In the genomic region with DNA sequence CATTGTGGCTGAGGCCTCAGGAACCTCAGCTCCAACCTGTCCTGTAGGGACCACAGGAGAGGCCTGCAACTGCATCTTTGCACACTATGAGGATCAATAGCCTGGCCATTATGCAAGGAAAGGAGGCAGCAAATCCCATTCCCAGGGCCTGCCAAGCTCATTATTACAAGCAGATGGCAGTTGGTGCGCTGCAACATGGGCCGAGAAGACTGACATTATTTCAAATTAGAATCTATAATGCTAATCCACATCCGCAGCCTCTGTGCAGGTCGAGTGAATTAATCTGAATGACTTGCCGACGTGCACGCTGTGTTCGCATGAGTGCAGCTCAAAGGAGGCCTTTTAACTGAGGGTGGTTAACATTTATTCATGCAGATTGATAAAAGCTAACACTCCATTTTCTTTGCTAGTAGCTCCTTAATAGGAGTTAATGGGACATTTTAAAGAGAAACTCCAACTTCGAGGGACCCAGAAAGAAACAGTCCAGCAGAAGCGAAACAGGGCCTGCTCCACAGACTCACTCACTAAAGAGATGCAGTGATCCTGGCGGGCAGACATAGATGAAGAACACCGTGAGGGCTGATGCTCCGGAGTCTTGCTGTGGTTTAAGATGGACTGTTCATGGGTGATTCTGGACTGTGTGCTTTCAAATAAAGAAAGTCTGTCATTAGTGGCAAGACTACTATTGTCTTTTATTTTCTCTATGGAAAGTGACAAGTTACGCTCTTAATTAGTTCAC, we compare ENCODE assay signal across 16 mouse cellular contexts.
DNase-seq lines count a peak whose midpoint lies in the region; ATAC-seq lines count a peak whose summit lies in the region.
"Had no signal": no experiment of that assay in that cellular context is flagged by ENCODE, and none has a peak within 500 bp of the region (broad histone marks: within the 10 kb centered on the region; RNA-seq: fewer than 3 reads in every experiment).

No protein-coding gene starts in this region.

- ATAC-seq in cerebellum, adult (ENCODE audit: insufficient number of reproducible peaks, low FRiP score, low TSS enrichment) = no peak
- no peak; the same call in 1 of the 2 replicates for ATAC-seq in embryonic facial prominence, embryonic 14.5 days (ENCODE audit: low read depth)
- peak; percentile 83 for ATAC-seq in hindbrain, embryonic 12.5 days (ENCODE audit: low FRiP score)
- ATAC-seq in midbrain, embryonic 13.5 days = peak; percentile 86
- ATAC-seq in liver, embryonic 11.5 days (replicated peaks; ENCODE audit: low FRiP score) = no peak

- no peak overlapping the region for H3K27ac ChIP-seq in embryonic facial prominence, embryonic 14.5 days (replicated peaks; ENCODE audit: low read depth, low read length)
- peak overlapping the region; percentile 44; the same call in 1 of the 2 replicates for H3K27ac ChIP-seq in hindbrain, embryonic 12.5 days
- peak overlapping the region; percentile 68 for H3K27ac ChIP-seq in midbrain, embryonic 13.5 days
- H3K27ac ChIP-seq in liver, embryonic 11.5 days (ENCODE audit: low read depth, low read length) = no peak overlapping the region
- H3K27ac ChIP-seq: liver, embryonic 14.5 days had no signal

- intact Hi-C loops in heart, postnatal 10 days (cut with DNase I) = no loop called here

- no peaks in the 10 kb centered on the region for H3K36me3 ChIP-seq in embryonic facial prominence, embryonic 14.5 days (ENCODE audit: control insufficient read depth, insufficient read depth, low read length)
- no peaks in the 10 kb centered on the region for H3K36me3 ChIP-seq in hindbrain, embryonic 12.5 days
- no peaks in the 10 kb centered on the region for H3K36me3 ChIP-seq in midbrain, embryonic 13.5 days
- H3K36me3 ChIP-seq in liver, embryonic 11.5 days (ENCODE audit: control insufficient read depth, insufficient read depth, low read length) = no peaks in the 10 kb centered on the region

- DNase-seq in cerebellum, postnatal 10 days = peak; percentile 19 to 50
- peak; percentile 52 for DNase-seq in embryonic facial prominence, embryonic 14.5 days (ENCODE audit: low spot score)
- no peak for DNase-seq in liver, embryonic 11.5 days (ENCODE audit: low spot score)
- DNase-seq in heart, postnatal 10 days = no peak
- no peak for DNase-seq in liver
- DNase-seq: cerebellum, postnatal 25 days; gastrocnemius, postnatal 25 days; layer of hippocampus, postnatal 36 days; lung, postnatal 4 days; right cerebral cortex, postnatal 4 days; thymus, postnatal 14 days had no signal

- no peak overlapping the region for H3K4me2 ChIP-seq in embryonic facial prominence, embryonic 14.5 days (ENCODE audit: low read depth, low read length)
- no peak overlapping the region for H3K4me2 ChIP-seq in hindbrain, embryonic 12.5 days (replicated peaks)
- no peak overlapping the region for H3K4me2 ChIP-seq in midbrain, embryonic 13.5 days (replicated peaks)
- no peak overlapping the region for H3K4me2 ChIP-seq in liver, embryonic 11.5 days

- no peaks in the 10 kb centered on the region for H3K4me1 ChIP-seq in embryonic facial prominence, embryonic 14.5 days (ENCODE audit: control insufficient read depth, insufficient read depth, low read length)
- H3K4me1 ChIP-seq in hindbrain, embryonic 12.5 days = peaks cover 8% of the 10 kb centered on the region; the same call in 1 of the 2 replicates
- peaks cover 10% of the 10 kb centered on the region for H3K4me1 ChIP-seq in midbrain, embryonic 13.5 days (replicated peaks)
- no peaks in the 10 kb centered on the region for H3K4me1 ChIP-seq in liver, embryonic 11.5 days (replicated peaks; ENCODE audit: control insufficient read depth, insufficient read depth, low read length)

- no peaks in the 10 kb centered on the region for H3K9me3 ChIP-seq in embryonic facial prominence, embryonic 14.5 days (ENCODE audit: control insufficient read depth, low read length)
- H3K9me3 ChIP-seq in hindbrain, embryonic 12.5 days (replicated peaks) = no peaks in the 10 kb centered on the region
- H3K9me3 ChIP-seq in midbrain, embryonic 13.5 days = no peaks in the 10 kb centered on the region
- H3K9me3 ChIP-seq in liver, embryonic 11.5 days (ENCODE audit: control insufficient read depth, low read length) = no peaks in the 10 kb centered on the region

- 60% methylated on average over 14 of the region's 14 CpGs for WGBS in embryonic facial prominence, embryonic 14.5 days
- 39% methylated on average over 14 of the region's 14 CpGs for WGBS in hindbrain, embryonic 12.5 days
- WGBS in midbrain, embryonic 13.5 days = 21% methylated on average over 14 of the region's 14 CpGs
- WGBS in liver, embryonic 11.5 days = 84% methylated on average over 14 of the region's 14 CpGs

- no peaks in the 10 kb centered on the region for H3K27me3 ChIP-seq in embryonic facial prominence, embryonic 14.5 days (replicated peaks; ENCODE audit: control insufficient read depth, insufficient read depth, low read length)
- H3K27me3 ChIP-seq in hindbrain, embryonic 12.5 days = 0 out of 2 replicates have a peak, but pooled peaks cover 8% of the 10 kb centered on the region
- peaks cover 30% of the 10 kb centered on the region for H3K27me3 ChIP-seq in midbrain, embryonic 13.5 days
- no peaks in the 10 kb centered on the region for H3K27me3 ChIP-seq in liver, embryonic 11.5 days (replicated peaks; ENCODE audit: control insufficient read depth, insufficient read depth, low read length)

- no peak overlapping the region for H3K9ac ChIP-seq in embryonic facial prominence, embryonic 14.5 days (ENCODE audit: low read depth, low read length)
- no peak overlapping the region for H3K9ac ChIP-seq in hindbrain, embryonic 12.5 days
- H3K9ac ChIP-seq in midbrain, embryonic 13.5 days (replicated peaks) = no peak overlapping the region
- no peak overlapping the region for H3K9ac ChIP-seq in liver, embryonic 11.5 days (ENCODE audit: low read depth, low read length)
- H3K9ac ChIP-seq: liver, embryonic 14.5 days had no signal

- H3K4me3 ChIP-seq in embryonic facial prominence, embryonic 14.5 days (ENCODE audit: low read depth, low read length) = no peak overlapping the region
- no peak overlapping the region for H3K4me3 ChIP-seq in hindbrain, embryonic 12.5 days
- no peak overlapping the region for H3K4me3 ChIP-seq in midbrain, embryonic 13.5 days (replicated peaks)
- H3K4me3 ChIP-seq in liver, embryonic 11.5 days (ENCODE audit: low read depth, low read length) = no peak overlapping the region
- H3K4me3 ChIP-seq: erythroblast, embryonic 14.5 days had no signal

Comparison
In these comparisons a context has a peak if more than half of its experiments do, and no peak if none do; other contexts are left out.
1. DNase-seq: peak in cerebellum, postnatal 10 days (2 of 2) and embryonic facial prominence, embryonic 14.5 days (single experiment); none in liver, embryonic 11.5 days (single experiment), heart, postnatal 10 days (0 of 2) and liver (single experiment).
2. ATAC-seq: peak in hindbrain, embryonic 12.5 days (single experiment) and midbrain, embryonic 13.5 days (single experiment); none in cerebellum, adult (single experiment), embryonic facial prominence, embryonic 14.5 days (single experiment) and liver, embryonic 11.5 days (single experiment).
3. H3K27ac ChIP-seq: peak in hindbrain, embryonic 12.5 days (single experiment) and midbrain, embryonic 13.5 days (single experiment); none in embryonic facial prominence, embryonic 14.5 days (single experiment) and liver, embryonic 11.5 days (single experiment).